14 mouse cellular contexts compared by ENCODE assay signal in genomic region chr11:96696168-96696727, GRCm38 (mm10).
A peak's percentile ranks its signal among the peaks of the same experiment; 100 is the strongest.
DNase-seq lines count a peak whose midpoint lies in the region; ATAC-seq lines count a peak whose summit lies in the region.
"Had no signal": no experiment of that assay in that cellular context is flagged by ENCODE, and none has a peak within 500 bp of the region (broad histone marks: within the 10 kb centered on the region; RNA-seq: fewer than 3 reads in every experiment).

No protein-coding gene starts in this region.

- DNase-seq in embryonic facial prominence, embryonic 11.5 days (ENCODE audit: low spot score), result peak; percentile 20
- DNase-seq in embryonic facial prominence, embryonic 10.5 days (ENCODE audit: low spot score), result no peak
- peak; percentile 31 for DNase-seq in retina, embryonic 14.5 days (ENCODE audit: low spot score)
- no peak for DNase-seq in retina, postnatal 1 day
- no peak for DNase-seq in cerebellum, adult 9-11 months
- no peak for DNase-seq in cerebellum, adult 11 months
- no peak for DNase-seq in spleen, adult 18-20 months
- DNase-seq: adrenal gland, adult 2 months; cerebellum, adult 18-20 months; heart, postnatal 36 days had no signal

- no peak overlapping the region for H3K4me2 ChIP-seq in embryonic facial prominence, embryonic 11.5 days (ENCODE audit: low read depth, low read length)
- peak overlapping the region; percentile 19; the same call in 1 of the 2 replicates for H3K4me2 ChIP-seq in midbrain, embryonic 12.5 days (replicated peaks)
- H3K4me2 ChIP-seq: embryonic facial prominence, embryonic 12.5 days; limb, embryonic 15.5 days had no signal

- no peak for ATAC-seq in embryonic facial prominence, embryonic 11.5 days (replicated peaks; ENCODE audit: insufficient number of reproducible peaks, low FRiP score, low TSS enrichment, low read depth)
- ATAC-seq in midbrain, embryonic 12.5 days (ENCODE audit: low FRiP score, low read depth), result no peak

- H3K4me1 ChIP-seq in embryonic facial prominence, embryonic 11.5 days (ENCODE audit: control insufficient read depth, insufficient read depth, low read length), result no peaks in the 10 kb centered on the region
- peaks cover 12% of the 10 kb centered on the region for H3K4me1 ChIP-seq in embryonic facial prominence, embryonic 10.5 days
- H3K4me1 ChIP-seq in midbrain, embryonic 12.5 days, result peaks cover 23% of the 10 kb centered on the region
- H3K4me1 ChIP-seq: limb, embryonic 15.5 days had no signal

- no peak overlapping the region for H3K27ac ChIP-seq in embryonic facial prominence, embryonic 11.5 days (replicated peaks; ENCODE audit: low read depth, low read length)
- H3K27ac ChIP-seq in embryonic facial prominence, embryonic 10.5 days (replicated peaks), result no peak overlapping the region
- H3K27ac ChIP-seq in midbrain, embryonic 12.5 days (replicated peaks), result peak overlapping the region; percentile 49; the same call in 1 of the 2 replicates
- H3K27ac ChIP-seq: embryonic facial prominence, embryonic 12.5 days; limb, embryonic 15.5 days had no signal

- H3K27me3 ChIP-seq in embryonic facial prominence, embryonic 11.5 days (ENCODE audit: control insufficient read depth, insufficient read depth, low read length), result no peaks in the 10 kb centered on the region
- H3K27me3 ChIP-seq in embryonic facial prominence, embryonic 10.5 days (replicated peaks; ENCODE audit: low read depth, poor library complexity, severe bottlenecking), result no peaks in the 10 kb centered on the region
- no peaks in the 10 kb centered on the region for H3K27me3 ChIP-seq in midbrain, embryonic 12.5 days
- H3K27me3 ChIP-seq: embryonic facial prominence, embryonic 12.5 days; heart, embryonic 12.5 days; limb, embryonic 15.5 days had no signal

- H3K36me3 ChIP-seq in embryonic facial prominence, embryonic 11.5 days (replicated peaks; ENCODE audit: control insufficient read depth, insufficient read depth, low read depth, low read length), result no peaks in the 10 kb centered on the region
- H3K36me3 ChIP-seq in embryonic facial prominence, embryonic 10.5 days (replicated peaks), result no peaks in the 10 kb centered on the region
- no peaks in the 10 kb centered on the region for H3K36me3 ChIP-seq in midbrain, embryonic 12.5 days
- H3K36me3 ChIP-seq: embryonic facial prominence, embryonic 12.5 days; heart, embryonic 12.5 days; limb, embryonic 15.5 days had no signal

- no peak overlapping the region for H3K4me3 ChIP-seq in embryonic facial prominence, embryonic 11.5 days (ENCODE audit: low read depth, low read length)
- H3K4me3 ChIP-seq in embryonic facial prominence, embryonic 10.5 days, result no peak overlapping the region
- H3K4me3 ChIP-seq in midbrain, embryonic 12.5 days, result no peak overlapping the region
- H3K4me3 ChIP-seq: embryonic facial prominence, embryonic 12.5 days; heart, embryonic 12.5 days; limb, embryonic 15.5 days had no signal

- no peak overlapping the region for H3K9ac ChIP-seq in embryonic facial prominence, embryonic 11.5 days (replicated peaks; ENCODE audit: low read length)
- H3K9ac ChIP-seq in midbrain, embryonic 12.5 days (replicated peaks), result no peak overlapping the region
- H3K9ac ChIP-seq: embryonic facial prominence, embryonic 12.5 days; heart, embryonic 12.5 days; limb, embryonic 15.5 days had no signal

- H3K9me3 ChIP-seq in embryonic facial prominence, embryonic 11.5 days (replicated peaks; ENCODE audit: control insufficient read depth, low read length), result no peaks in the 10 kb centered on the region
- no peaks in the 10 kb centered on the region for H3K9me3 ChIP-seq in embryonic facial prominence, embryonic 10.5 days
- H3K9me3 ChIP-seq in midbrain, embryonic 12.5 days, result no peaks in the 10 kb centered on the region
- H3K9me3 ChIP-seq: embryonic facial prominence, embryonic 12.5 days; heart, embryonic 12.5 days; limb, embryonic 15.5 days had no signal

- 53% methylated on average over 15 of the region's 15 CpGs for WGBS in embryonic facial prominence, embryonic 11.5 days
- 60% methylated on average over 15 of the region's 15 CpGs for WGBS in embryonic facial prominence, embryonic 10.5 days
- 36% methylated on average over 15 of the region's 15 CpGs for WGBS in midbrain, embryonic 12.5 days

Comparison
In these comparisons a context has a peak if more than half of its experiments do, and no peak if none do; other contexts are left out.
1. DNase-seq: peak in embryonic facial prominence, embryonic 11.5 days (single experiment) and retina, embryonic 14.5 days (single experiment); none in embryonic facial prominence, embryonic 10.5 days (single experiment), retina, postnatal 1 day (single experiment), cerebellum, adult 9-11 months (single experiment), cerebellum, adult 11 months (single experiment) and spleen, adult 18-20 months (0 of 2).